Mouse (Mus musculus) adrenal gland, adult (tissue): ENCODE measurements around the gene Gm572.
A peak's percentile ranks its signal among the peaks of the same experiment; 100 is the strongest.

ENCODE experiments used
- DNase-seq, 2 experiments: peaks; one replicate each; pipeline ENCODE4 v3.0.0; 2022 to 2023; ENCODE audit warnings: low spot score in 1 of 2; ENCODE audit not compliant: inconsistent age in 2 of 2

Gm572 gene

GRCm38 (mm10) chr4:148643291-148644156, at the start of gene Gm572:
TSS of gene Gm572 (plus strand) at chr4:148643317.
- DNase-seq, result no peak

- DNase-seq, result no peak
Measured at GRCm38 (mm10) chr4:148593996-148594395, 49.1 kb upstream of the Gm572 start.

- peak in 1 of 2 experiments; percentile 64 for DNase-seq
Measured at GRCm38 (mm10) chr4:148595916-148596315, 47.2 kb upstream of the Gm572 start.

GRCm38 (mm10) chr4:148596731-148597130, 46.4 kb upstream of the Gm572 start:
- DNase-seq, result no peak

- no peak for DNase-seq
Measured at GRCm38 (mm10) chr4:148598826-148599225, 44.3 kb upstream of the Gm572 start.

- no peak for DNase-seq
Measured at GRCm38 (mm10) chr4:148600316-148600715, 42.8 kb upstream of the Gm572 start.

- DNase-seq, result no peak
Measured at GRCm38 (mm10) chr4:148601871-148602270, 41.2 kb upstream of the Gm572 start.

- no peak for DNase-seq
Measured at GRCm38 (mm10) chr4:148602357-148603120, 40.6 kb upstream of the Gm572 start, which contains the start of gene Masp2. TSS of gene Masp2 (plus strand) at chr4:148602554.

- peak in 1 of 2 experiments; percentile 77 for DNase-seq
Measured at GRCm38 (mm10) chr4:148603376-148604139, 39.6 kb upstream of the Gm572 start.

- peak in 1 of 2 experiments; percentile 57 for DNase-seq
Measured at GRCm38 (mm10) chr4:148604141-148604540, 39.0 kb upstream of the Gm572 start.

GRCm38 (mm10) chr4:148604541-148605165, 38.5 kb upstream of the Gm572 start:
- DNase-seq, result peak; percentile 65 to 87

GRCm38 (mm10) chr4:148607758-148608157, 35.4 kb upstream of the Gm572 start:
- peak; percentile 73 to 92 for DNase-seq

- no peak for DNase-seq
Measured at GRCm38 (mm10) chr4:148609805-148610204, 33.3 kb upstream of the Gm572 start.

- DNase-seq, result no peak
Measured at GRCm38 (mm10) chr4:148610631-148611364, 32.3 kb upstream of the Gm572 start.

- DNase-seq, result no peak
Measured at GRCm38 (mm10) chr4:148612557-148612956, 30.6 kb upstream of the Gm572 start.

- DNase-seq, result no peak
Measured at GRCm38 (mm10) chr4:148613738-148614137, 29.4 kb upstream of the Gm572 start.

- no peak for DNase-seq
Measured at GRCm38 (mm10) chr4:148619805-148620204, 23.3 kb upstream of the Gm572 start.

GRCm38 (mm10) chr4:148620718-148621117, 22.4 kb upstream of the Gm572 start:
- DNase-seq, result no peak

- DNase-seq, result no peak
Measured at GRCm38 (mm10) chr4:148622485-148622884, 20.6 kb upstream of the Gm572 start.

- DNase-seq, result no peak
Measured at GRCm38 (mm10) chr4:148623609-148624008, 19.5 kb upstream of the Gm572 start.
